Mouse (Mus musculus) limb, embryonic 10.5 days (tissue): ENCODE data around the gene Renbp. TPM values are rescaled to one million over a fixed set of nuclear protein-coding genes. Genes with fewer than 3 reads are reported as not detected.

Experiments used
- DNase-seq: peaks from one replicate; pipeline ENCODE4 v3.0.0-alpha.2; 2017; ENCODE audit warnings: low spot score
- H3K27ac ChIP-seq: fragments of 300-500 bp; sonication (generic); 2 replicates; pipeline ENCODE4 v1.5.1; 2016; ENCODE audit warnings: mild to moderate bottlenecking
- H3K27me3 ChIP-seq: fragments of 300-500 bp; sonication (generic); 2 replicates; pipeline ENCODE4 v1.6.1; 2016; ENCODE audit warnings: low read depth, mild to moderate bottlenecking; ENCODE audit not compliant: poor library complexity, severe bottlenecking
- H3K36me3 ChIP-seq: fragments of 300-500 bp; sonication (generic); 2 replicates; pipeline ENCODE4 v1.6.1; 2016; ENCODE audit warnings: mild to moderate bottlenecking, moderate library complexity
- H3K4me1 ChIP-seq: fragments of 300-500 bp; sonication (generic); 2 replicates; pipeline ENCODE4 v1.6.1; 2016
- H3K4me3 ChIP-seq: fragments of 300-500 bp; sonication (generic); 2 replicates; pipeline ENCODE4 v1.5.1; 2016; ENCODE audit warnings: mild to moderate bottlenecking, moderate library complexity
- H3K9me3 ChIP-seq: fragments of 300-500 bp; sonication (generic); replicated peaks from 2 replicates; pipeline ENCODE4 v1.6.1; 2016; ENCODE audit warnings: mild to moderate bottlenecking
- WGBS: fragments of 180-500 bp; shearing (Covaris S2); methylation state at CpG from one replicate; pipeline ENCODE4 v1.1.7; 2016; 5-methylcytosine and 5-hydroxymethylcytosine counted together
- polyA plus RNA-seq: library from polyadenylated mRNA; unstranded; fragments of >200 nt; fragmentation: Nextera tagmentation; extraction: Ambion mirVana; gene quantifications from 2 replicates; pipeline ENCODE4 v1.2.1, GENCODE M21; 2016

Gene Renbp
- polyA plus RNA-seq, 1 experiment from 2014 or later: 11.2 TPM

DNA sequence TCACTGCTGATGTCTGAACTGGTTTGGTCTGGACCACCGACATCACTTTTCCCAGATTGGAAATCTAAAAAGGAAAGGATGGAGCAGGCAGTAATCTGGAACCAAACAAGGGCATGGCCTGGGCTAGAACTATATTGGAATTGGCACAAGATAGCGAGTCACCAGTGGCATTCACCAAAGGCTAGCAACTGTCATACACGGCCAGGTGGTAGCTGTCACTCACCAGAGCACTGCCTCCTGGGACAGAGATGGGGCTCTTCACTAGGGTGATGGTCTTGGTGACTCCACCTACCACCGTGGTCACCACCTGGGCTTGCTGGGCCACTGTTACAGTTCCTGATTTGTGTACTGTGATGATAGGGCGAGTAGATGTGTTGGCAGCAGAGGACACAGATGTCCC is 22.0 kb upstream of the Renbp start:
- Histone ChIP-seq H3K27me3 (peaks cover 14% of the 10 kb centered on the region), H3K36me3 (peaks cover 100% of the 10 kb centered on the region), H3K4me1 (no peaks in the 10 kb centered on the region), H3K4me3 (no peak overlapping the region), H3K9me3 (no peaks in the 10 kb centered on the region), H3K27ac (no peak overlapping the region)
- DNase-seq: no peak
- WGBS: 85% methylated on average over 5 of the region's 5 CpGs

- no peak overlapping the region for H3K27ac ChIP-seq
- no peak for DNase-seq
- H3K27me3 ChIP-seq: peaks cover 25% of the 10 kb centered on the region; the same call in 1 of the 2 replicates
- 92% methylated on average over 10 of the region's 10 CpGs for WGBS
- no peaks in the 10 kb centered on the region for H3K9me3 ChIP-seq
- H3K36me3 ChIP-seq: peaks cover 100% of the 10 kb centered on the region
- H3K4me3 ChIP-seq: no peak overlapping the region
- no peaks in the 10 kb centered on the region for H3K4me1 ChIP-seq
Measured at GRCm38 (mm10) chrX:73949341-73949740, 18.7 kb upstream of the Renbp start.

GRCm38 (mm10) chrX:73948647-73949046 is 18.0 kb upstream of the Renbp start:
- no peaks in the 10 kb centered on the region for H3K4me1 ChIP-seq
- no peak overlapping the region for H3K27ac ChIP-seq
- WGBS: 47% methylated on average over 4 of the region's 4 CpGs
- H3K27me3 ChIP-seq: peaks cover 28% of the 10 kb centered on the region
- no peak for DNase-seq
- no peak overlapping the region for H3K4me3 ChIP-seq
- no peaks in the 10 kb centered on the region for H3K9me3 ChIP-seq
- H3K36me3 ChIP-seq: peaks cover 100% of the 10 kb centered on the region

- no peak overlapping the region for H3K27ac ChIP-seq
- no peaks in the 10 kb centered on the region for H3K9me3 ChIP-seq
- peaks cover 100% of the 10 kb centered on the region for H3K36me3 ChIP-seq
- WGBS: 88% methylated on average over 6 of the region's 6 CpGs
- H3K27me3 ChIP-seq: peaks cover 30% of the 10 kb centered on the region
- H3K4me1 ChIP-seq: no peaks in the 10 kb centered on the region
- H3K4me3 ChIP-seq: no peak overlapping the region
- no peak for DNase-seq
Measured at GRCm38 (mm10) chrX:73946896-73947295, 16.2 kb upstream of the Renbp start.

DNA sequence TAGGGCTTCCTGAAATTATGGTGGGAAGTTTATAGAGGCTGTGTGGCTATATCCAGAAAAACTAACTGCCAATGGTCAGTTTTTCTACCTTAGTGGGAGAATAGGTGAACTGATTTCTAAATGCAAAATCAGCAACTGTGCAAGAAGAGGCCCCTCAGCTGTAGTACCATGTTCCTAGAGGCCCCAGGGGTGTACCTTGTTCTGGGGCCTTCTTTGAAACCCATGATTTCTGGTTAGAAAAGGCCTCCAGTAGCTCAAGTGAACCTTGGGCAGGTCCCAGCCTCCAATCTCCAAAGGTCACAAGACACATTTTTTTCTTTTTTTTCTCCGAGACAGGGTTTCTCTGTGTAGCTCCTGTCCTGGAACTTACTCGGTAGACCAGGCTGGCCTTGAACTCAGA is 11.6 kb upstream of the Renbp start:
- WGBS: 94% methylated on average over 2 of the region's 2 CpGs
- Histone ChIP-seq H3K27me3 (peaks cover 38% of the 10 kb centered on the region), H3K36me3 (peaks cover 65% of the 10 kb centered on the region), H3K9me3 (no peaks in the 10 kb centered on the region), H3K27ac (no peak overlapping the region), H3K4me1 (no peaks in the 10 kb centered on the region), H3K4me3 (no peak overlapping the region)
- DNase-seq: no peak

- Histone ChIP-seq H3K27ac (no peak overlapping the region), H3K4me3 (no peak overlapping the region), H3K27me3 (peaks cover 33% of the 10 kb centered on the region), H3K4me1 (no peaks in the 10 kb centered on the region), H3K36me3 (peaks cover 61% of the 10 kb centered on the region), H3K9me3 (no peaks in the 10 kb centered on the region)
- DNase-seq: no peak
- WGBS: 86% methylated on average over 2 of the region's 2 CpGs
Measured at GRCm38 (mm10) chrX:73941860-73942259, 11.2 kb upstream of the Renbp start.

DNA sequence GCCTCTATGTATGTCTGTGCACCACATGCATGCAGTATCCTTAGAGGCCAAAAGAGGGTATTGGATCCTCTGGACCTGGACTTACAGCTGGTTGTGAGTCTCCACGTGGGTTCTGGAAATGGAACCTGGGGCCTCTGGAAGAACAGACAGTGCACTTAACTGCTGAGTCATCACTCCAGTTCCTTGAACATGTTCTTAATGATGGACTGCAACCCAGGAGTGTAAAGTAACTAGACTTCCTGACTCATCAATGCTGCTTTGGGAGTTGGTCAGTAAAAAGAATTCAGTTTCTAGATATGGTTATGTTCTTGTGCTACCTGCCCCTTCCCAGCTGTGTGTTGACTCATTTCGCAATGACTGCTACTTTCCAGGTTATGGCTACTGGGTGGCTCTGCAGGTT is 1.2 kb upstream of the Renbp start:
- H3K36me3 ChIP-seq: no peaks in the 10 kb centered on the region
- H3K27ac ChIP-seq: no peak overlapping the region
- H3K27me3 ChIP-seq: peaks cover 11% of the 10 kb centered on the region; the same call in 1 of the 2 replicates
- H3K4me1 ChIP-seq: no peaks in the 10 kb centered on the region
- H3K9me3 ChIP-seq: no peaks in the 10 kb centered on the region
- no peak for DNase-seq
- no peak overlapping the region for H3K4me3 ChIP-seq
- 70% methylated on average over 2 of the region's 2 CpGs for WGBS

DNA sequence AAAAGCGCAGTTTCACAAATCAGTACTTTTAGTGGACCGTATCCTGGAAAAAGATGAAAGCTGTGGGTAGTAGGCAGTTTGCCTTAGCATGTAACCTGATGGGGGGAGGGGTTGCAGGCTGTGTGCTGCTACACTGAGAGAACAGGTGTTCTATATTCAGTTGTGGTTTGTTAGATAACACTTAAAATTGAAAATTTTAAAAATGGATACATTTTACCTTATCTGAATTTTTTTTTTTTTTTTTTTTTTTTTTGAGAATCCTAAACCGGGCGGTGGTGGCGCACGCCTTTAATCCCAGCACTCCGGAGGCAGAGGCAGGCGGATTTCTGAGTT is 8.1 kb downstream of the Renbp start:
- Histone ChIP-seq H3K4me3 (peak overlapping the region; percentile 62), H3K36me3 (peaks cover 28% of the 10 kb centered on the region), H3K9me3 (no peaks in the 10 kb centered on the region), H3K4me1 (0 out of 2 replicates have a peak, but pooled peaks cover 4% of the 10 kb centered on the region), H3K27me3 (peaks cover 39% of the 10 kb centered on the region), H3K27ac (peak overlapping the region; percentile 88)
- DNase-seq: no peak
- WGBS: 77% methylated on average over 8 of the region's 8 CpGs

- Histone ChIP-seq H3K27ac (peak within 1 kb of the TSS; percentile 88), H3K4me1 (0 out of 2 replicates have a peak, but pooled peaks cover 4% of the 10 kb centered on the region), H3K36me3 (peaks cover 33% of the 10 kb centered on the region), H3K4me3 (peak within 1 kb of the TSS; percentile 62), H3K9me3 (no peaks in the 10 kb centered on the region), H3K27me3 (peaks cover 45% of the 10 kb centered on the region)
- DNase-seq: peak; percentile 81
- WGBS: 12% methylated on average over 43 of the region's 43 CpGs
Measured at GRCm38 (mm10) chrX:73921823-73922549, 8.7 kb downstream of the Renbp start, which contains the start of the genes Arhgap4 and Naa10. Gene Arhgap4, minus strand, starts transcription at chrX:73921870. Gene Naa10, minus strand, starts transcription at chrX:73921944.

GRCm38 (mm10) chrX:73921285-73921822 is 9.3 kb downstream of the Renbp start:
- WGBS: 19% methylated on average over 34 of the region's 34 CpGs
- peak; percentile 34 for DNase-seq
- H3K36me3 ChIP-seq: peaks cover 37% of the 10 kb centered on the region
- H3K9me3 ChIP-seq: no peaks in the 10 kb centered on the region
- H3K4me1 ChIP-seq: 0 out of 2 replicates have a peak, but pooled peaks cover 4% of the 10 kb centered on the region
- H3K27ac ChIP-seq: peak overlapping the region; percentile 88
- H3K27me3 ChIP-seq: peaks cover 47% of the 10 kb centered on the region
- H3K4me3 ChIP-seq: peak overlapping the region; percentile 62

- no peaks in the 10 kb centered on the region for H3K9me3 ChIP-seq
- no peak for DNase-seq
- 91% methylated on average over 5 of the region's 5 CpGs for WGBS
- H3K27me3 ChIP-seq: peaks cover 53% of the 10 kb centered on the region
- 0 out of 2 replicates have a peak, but pooled peaks cover 4% of the 10 kb centered on the region for H3K4me1 ChIP-seq
- no peak overlapping the region for H3K4me3 ChIP-seq
- H3K27ac ChIP-seq: no peak overlapping the region
- H3K36me3 ChIP-seq: peaks cover 37% of the 10 kb centered on the region
Measured at GRCm38 (mm10) chrX:73918631-73919030, 12.0 kb downstream of the Renbp start.

- 90% methylated on average over 8 of the region's 8 CpGs for WGBS
- DNase-seq: no peak
- Histone ChIP-seq H3K9me3 (no peaks in the 10 kb centered on the region), H3K36me3 (peaks cover 37% of the 10 kb centered on the region), H3K27me3 (peaks cover 52% of the 10 kb centered on the region), H3K27ac (no peak overlapping the region), H3K4me3 (no peak overlapping the region), H3K4me1 (0 out of 2 replicates have a peak, but pooled peaks cover 4% of the 10 kb centered on the region)
Measured at GRCm38 (mm10) chrX:73916945-73917344, 13.7 kb downstream of the Renbp start.
